Mouse (Mus musculus): Measurements from ENCODE around the gene Eea1. TPM values are rescaled to one million over a fixed set of nuclear protein-coding genes. Genes with fewer than 3 reads are reported as not detected.

Gene Eea1
- polyA plus RNA-seq, 1 experiment: 2.1 TPM

GRCm38 (mm10) chr10:96000904-96001303 is 60.5 kb downstream of the Eea1 start:
- no peak for TF ChIP-seq CTCF (IDR thresholded peaks at IDR 0.05; ENCODE audit: extremely low read depth, insufficient read depth, insufficient read length, insufficient replicate concordance)
- TF ChIP-seq POLR2A (IDR thresholded peaks at IDR 0.05; ENCODE audit: low read depth, low read length): no peak
- Histone ChIP-seq H3K4me1 (ENCODE audit: control insufficient read depth, insufficient read depth, insufficient read length) (no peaks in the 10 kb centered on the region), H3K36me3 (ENCODE audit: control insufficient read depth, insufficient read depth, low read length) (peaks cover 4% of the 10 kb centered on the region), H3K27me3 (ENCODE audit: control insufficient read depth, insufficient read depth, low read length) (no peaks in the 10 kb centered on the region), H3K4me3 (ENCODE audit: extremely low read depth, insufficient read depth, insufficient read length) (no peak overlapping the region), H3K27ac (ENCODE audit: insufficient read depth, low read length) (no peak overlapping the region)
- WGBS: 75% methylated on average over 5 of the region's 5 CpGs
- no peak for DNase-seq (ENCODE audit: low read depth in 1 of 2, low spot score in 2 of 2)

GRCm38 (mm10) chr10:96015738-96016137 is 75.3 kb downstream of the Eea1 start:
- H3K4me3 ChIP-seq (ENCODE audit: extremely low read depth, insufficient read depth, insufficient read length): no peak overlapping the region
- no peak for TF ChIP-seq POLR2A (IDR thresholded peaks at IDR 0.05; ENCODE audit: low read depth, low read length)
- no peak for TF ChIP-seq CTCF (IDR thresholded peaks at IDR 0.05; ENCODE audit: extremely low read depth, insufficient read depth, insufficient read length, insufficient replicate concordance)
- H3K4me1 ChIP-seq (ENCODE audit: control insufficient read depth, insufficient read depth, insufficient read length): no peaks in the 10 kb centered on the region
- no peak for DNase-seq (ENCODE audit: low read depth in 1 of 2, low spot score in 2 of 2)
- no peak overlapping the region for H3K27ac ChIP-seq (ENCODE audit: insufficient read depth, low read length)
- H3K36me3 ChIP-seq (ENCODE audit: control insufficient read depth, insufficient read depth, low read length): peaks cover 15% of the 10 kb centered on the region
- H3K27me3 ChIP-seq (ENCODE audit: control insufficient read depth, insufficient read depth, low read length): no peaks in the 10 kb centered on the region

- no peaks in the 10 kb centered on the region for H3K4me1 ChIP-seq (ENCODE audit: control insufficient read depth, insufficient read depth, insufficient read length)
- H3K27me3 ChIP-seq (ENCODE audit: control insufficient read depth, insufficient read depth, low read length): no peaks in the 10 kb centered on the region
- no peak for TF ChIP-seq CTCF (IDR thresholded peaks at IDR 0.05; ENCODE audit: extremely low read depth, insufficient read depth, insufficient read length, insufficient replicate concordance)
- no peak for TF ChIP-seq POLR2A (IDR thresholded peaks at IDR 0.05; ENCODE audit: low read depth, low read length)
- DNase-seq (ENCODE audit: low read depth in 1 of 2, low spot score in 2 of 2): no peak
- H3K36me3 ChIP-seq (ENCODE audit: control insufficient read depth, insufficient read depth, low read length): peaks cover 9% of the 10 kb centered on the region
- 90% methylated on average over 2 of the region's 2 CpGs for whole genome bisulfite sequencing
- H3K4me3 ChIP-seq (ENCODE audit: extremely low read depth, insufficient read depth, insufficient read length): no peak overlapping the region
- no peak overlapping the region for H3K27ac ChIP-seq (ENCODE audit: insufficient read depth, low read length)
These were observed 77.0 kb downstream of the Eea1 start for GRCm38 (mm10) chr10:96017418-96017817.

- no peak overlapping the region for H3K4me3 ChIP-seq (ENCODE audit: extremely low read depth, insufficient read depth, insufficient read length)
- H3K36me3 ChIP-seq (ENCODE audit: control insufficient read depth, insufficient read depth, low read length): peaks cover 8% of the 10 kb centered on the region
- TF ChIP-seq CTCF (IDR thresholded peaks at IDR 0.05; ENCODE audit: extremely low read depth, insufficient read depth, insufficient read length, insufficient replicate concordance): peak; percentile 33; the same call in 1 of the 2 replicates
- TF ChIP-seq POLR2A (IDR thresholded peaks at IDR 0.05; ENCODE audit: low read depth, low read length): no peak
- no peak overlapping the region for H3K27ac ChIP-seq (ENCODE audit: insufficient read depth, low read length)
- no peaks in the 10 kb centered on the region for H3K27me3 ChIP-seq (ENCODE audit: control insufficient read depth, insufficient read depth, low read length)
- DNase-seq (ENCODE audit: low read depth in 1 of 2, low spot score in 2 of 2): peak in 1 of 2 experiments; percentile 13
- 85% methylated on average over 10 of the region's 10 CpGs for WGBS
- no peaks in the 10 kb centered on the region for H3K4me1 ChIP-seq (ENCODE audit: control insufficient read depth, insufficient read depth, insufficient read length)
These were observed 93.0 kb downstream of the Eea1 start for GRCm38 (mm10) chr10:96033356-96033984.

GRCm38 (mm10) chr10:96034106-96034505 is 93.7 kb downstream of the Eea1 start:
- Histone ChIP-seq H3K4me1 (ENCODE audit: control insufficient read depth, insufficient read depth, insufficient read length) (no peaks in the 10 kb centered on the region), H3K27ac (ENCODE audit: insufficient read depth, low read length) (no peak overlapping the region), H3K27me3 (ENCODE audit: control insufficient read depth, insufficient read depth, low read length) (no peaks in the 10 kb centered on the region), H3K4me3 (ENCODE audit: extremely low read depth, insufficient read depth, insufficient read length) (no peak overlapping the region), H3K36me3 (ENCODE audit: control insufficient read depth, insufficient read depth, low read length) (peaks cover 11% of the 10 kb centered on the region)
- WGBS: 89% methylated on average over 3 of the region's 3 CpGs
- no peak for DNase-seq (ENCODE audit: low read depth in 1 of 2, low spot score in 2 of 2)
- no peak for TF ChIP-seq CTCF (IDR thresholded peaks at IDR 0.05; ENCODE audit: extremely low read depth, insufficient read depth, insufficient read length, insufficient replicate concordance)
- no peak for TF ChIP-seq POLR2A (IDR thresholded peaks at IDR 0.05; ENCODE audit: low read depth, low read length)

GRCm38 (mm10) chr10:96035951-96036350 is 95.5 kb downstream of the Eea1 start:
- no peak overlapping the region for H3K4me3 ChIP-seq (ENCODE audit: extremely low read depth, insufficient read depth, insufficient read length)
- no peak for DNase-seq (ENCODE audit: low read depth in 1 of 2, low spot score in 2 of 2)
- H3K27ac ChIP-seq (ENCODE audit: insufficient read depth, low read length): no peak overlapping the region
- H3K27me3 ChIP-seq (ENCODE audit: control insufficient read depth, insufficient read depth, low read length): no peaks in the 10 kb centered on the region
- TF ChIP-seq CTCF (IDR thresholded peaks at IDR 0.05; ENCODE audit: extremely low read depth, insufficient read depth, insufficient read length, insufficient replicate concordance) (no peak), POLR2A (IDR thresholded peaks at IDR 0.05; ENCODE audit: low read depth, low read length) (no peak)
- H3K4me1 ChIP-seq (ENCODE audit: control insufficient read depth, insufficient read depth, insufficient read length): no peaks in the 10 kb centered on the region
- peaks cover 21% of the 10 kb centered on the region for H3K36me3 ChIP-seq (ENCODE audit: control insufficient read depth, insufficient read depth, low read length)

- TF ChIP-seq POLR2A (IDR thresholded peaks at IDR 0.05; ENCODE audit: low read depth, low read length) (no peak), CTCF (IDR thresholded peaks at IDR 0.05; ENCODE audit: extremely low read depth, insufficient read depth, insufficient read length, insufficient replicate concordance) (no peak)
- WGBS: 94% methylated on average over 2 of the region's 2 CpGs
- peaks cover 17% of the 10 kb centered on the region for H3K36me3 ChIP-seq (ENCODE audit: control insufficient read depth, insufficient read depth, low read length)
These were observed 103.8 kb downstream of the Eea1 start for GRCm38 (mm10) chr10:96044216-96044615.

More at GRCm38 (mm10) chr10:96044216-96044615, 103.8 kb downstream of the Eea1 start:
- H3K4me3 ChIP-seq (ENCODE audit: extremely low read depth, insufficient read depth, insufficient read length): no peak overlapping the region
- DNase-seq (ENCODE audit: low read depth in 1 of 2, low spot score in 2 of 2): no peak
- no peaks in the 10 kb centered on the region for H3K27me3 ChIP-seq (ENCODE audit: control insufficient read depth, insufficient read depth, low read length)
- H3K27ac ChIP-seq (ENCODE audit: insufficient read depth, low read length): no peak overlapping the region
- no peaks in the 10 kb centered on the region for H3K4me1 ChIP-seq (ENCODE audit: control insufficient read depth, insufficient read depth, insufficient read length)
